Mouse (Mus musculus) lung, postnatal 0 days (tissue): ENCODE results near the gene Pir.

Experiments used
- CTCF ChIP-seq: IDR thresholded peaks from 2 replicates; pipeline ENCODE4 v1.5.1; 2016; ENCODE audit warnings: antibody characterized with exemption, mild to moderate bottlenecking
- EP300 ChIP-seq: IDR thresholded peaks from 2 replicates; pipeline ENCODE4 v1.6.1; 2016; ENCODE audit warnings: antibody characterized with exemption, mild to moderate bottlenecking, control low read depth

- TF ChIP-seq CTCF (no peak), EP300 (no peak)
These were observed 22.0 kb downstream of the Pir start for GRCm38 (mm10) chrX:164291147-164291546.
